Mouse (Mus musculus) forebrain, postnatal 0 days (tissue): ENCODE measurements around the gene Marveld1. TPM values are rescaled to one million over a fixed set of nuclear protein-coding genes. Genes with fewer than 3 reads are reported as not detected.

ENCODE experiments used
- ATAC-seq: fragments of 200-750 bp; cut with Nextera tagmentation; 2 replicates; pipeline ENCODE4 v1.8.0; 2017; ENCODE audit warnings: mild to moderate bottlenecking, moderate library complexity
- DNase-seq: peaks from one replicate; pipeline ENCODE4 v3.0.0-alpha.2; 2015
- H3K27ac ChIP-seq: fragments of 300-500 bp; sonication (generic); 2 replicates; pipeline ENCODE4 v1.5.1; 2014; ENCODE audit warnings: low read depth, mild to moderate bottlenecking, antibody characterized with exemption, low read length, moderate library complexity, mixed read lengths
- H3K27me3 ChIP-seq: fragments of 300-500 bp; sonication (generic); 2 replicates; pipeline ENCODE4 v1.6.1; 2014; ENCODE audit warnings: mild to moderate bottlenecking, low read length, mixed read lengths; ENCODE audit not compliant: insufficient read depth
- H3K36me3 ChIP-seq: fragments of 300-500 bp; sonication (generic); 2 replicates; pipeline ENCODE4 v1.6.1; 2014; ENCODE audit warnings: mild to moderate bottlenecking, moderate library complexity; ENCODE audit not compliant: insufficient read depth
- H3K4me1 ChIP-seq: fragments of 300-500 bp; sonication (generic); 2 replicates; pipeline ENCODE4 v1.6.1; 2014; ENCODE audit warnings: antibody characterized with exemption; ENCODE audit not compliant: insufficient read depth
- H3K4me2 ChIP-seq: fragments of 300-500 bp; sonication (generic); 2 replicates; pipeline ENCODE4 v1.6.1; 2014; ENCODE audit warnings: low read depth, mild to moderate bottlenecking, moderate library complexity
- H3K4me3 ChIP-seq: fragments of 300-500 bp; sonication (generic); 2 replicates; pipeline ENCODE4 v1.5.1; 2014; ENCODE audit warnings: low read depth, low read length, mixed read lengths
- H3K9ac ChIP-seq: fragments of 300-500 bp; sonication (generic); 2 replicates; pipeline ENCODE4 v1.6.1; 2014; ENCODE audit warnings: mild to moderate bottlenecking
- H3K9me3 ChIP-seq: fragments of 300-500 bp; sonication (generic); 2 replicates; pipeline ENCODE4 v1.6.1; 2016; ENCODE audit warnings: low read length
- CTCF ChIP-seq: sonication (generic); IDR thresholded peaks from 2 replicates; pipeline ENCODE4 v1.5.1; 2016; ENCODE audit warnings: antibody characterized with exemption, control low read depth, low read depth
- WGBS: fragments of 180-500 bp; shearing (Covaris S2); extraction: QIAGEN DNeasy Blood & Tissue Kit; methylation state at CpG from one replicate; pipeline ENCODE4 v1.1.7; 2014; 5-methylcytosine and 5-hydroxymethylcytosine counted together
- polyA plus RNA-seq: library from polyadenylated mRNA; unstranded; fragments of >200 nt; fragmentation: Nextera tagmentation; extraction: Ambion mirVana; gene quantifications from 2 replicates; pipeline ENCODE4 v1.2.1, GENCODE M21; 2015
- total RNA-seq: library from RNA; depleted of rRNA; stranded (reverse); fragments of >200 nt; gene quantifications from 2 replicates; pipeline ENCODE4 v1.2.3, GENCODE M21; 2014; rRNA removed

The Marveld1 gene
- total and polyA plus RNA-seq, 2 experiments from 2014 or later: 4.3 to 11.9 TPM

DNA sequence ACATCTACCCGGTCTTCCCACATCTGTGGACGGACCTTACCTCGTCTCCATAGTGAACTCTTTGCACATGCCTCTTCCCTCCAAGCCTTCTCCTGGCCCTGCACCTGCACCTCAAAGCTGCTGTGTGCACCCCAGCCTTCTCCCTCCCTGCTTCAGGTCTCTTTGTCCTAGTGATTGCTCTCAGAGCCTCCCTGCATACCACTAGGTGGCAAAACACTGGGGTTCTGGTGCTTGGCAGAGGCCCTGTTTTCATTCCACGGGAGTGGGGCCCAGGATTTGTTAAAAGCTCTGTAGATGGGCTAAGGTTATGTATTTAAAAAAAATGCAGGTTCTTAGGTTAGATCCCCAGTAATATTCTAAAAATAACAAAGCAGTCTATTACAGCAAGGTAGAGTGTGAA is 49.9 kb downstream of the Marveld1 start:
- peak; percentile 55 for TF ChIP-seq CTCF
- H3K36me3 ChIP-seq: 0 out of 2 replicates have a peak, but pooled peaks cover under 1% of the 10 kb centered on the region
- no peak for ATAC-seq
- no peak overlapping the region for H3K4me3 ChIP-seq
- peaks cover 35% of the 10 kb centered on the region for H3K27me3 ChIP-seq
- H3K4me2 ChIP-seq: no peak overlapping the region
- H3K4me1 ChIP-seq: no peaks in the 10 kb centered on the region
- H3K27ac ChIP-seq: no peak overlapping the region
- H3K9me3 ChIP-seq: no peaks in the 10 kb centered on the region
- WGBS: 73% methylated on average over 4 of the region's 4 CpGs
- DNase-seq: peak; percentile 22
- no peak overlapping the region for H3K9ac ChIP-seq

DNA sequence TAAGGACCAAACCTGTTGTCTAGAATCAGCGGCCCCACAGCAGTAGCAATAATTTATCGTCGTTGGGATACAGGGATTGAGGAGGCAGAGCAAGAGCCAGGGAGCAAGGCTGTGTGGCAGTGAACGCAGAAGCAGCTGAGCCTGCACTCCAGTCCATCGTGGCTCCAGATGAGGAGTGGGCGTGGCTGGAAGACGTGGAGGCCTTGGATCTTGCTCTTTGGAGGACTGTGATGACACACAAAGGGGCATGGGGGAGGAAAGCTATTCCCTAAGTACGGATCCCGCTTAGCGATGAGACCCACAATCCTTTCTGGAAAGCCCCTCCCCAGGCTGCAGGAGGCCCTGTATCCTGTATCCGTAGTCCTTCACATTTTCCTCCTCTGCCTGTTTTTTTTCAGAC is 50.8 kb downstream of the Marveld1 start:
- TF ChIP-seq CTCF: no peak
- peaks cover 44% of the 10 kb centered on the region for H3K27me3 ChIP-seq
- ATAC-seq (no peak), DNase-seq (no peak)
- no peaks in the 10 kb centered on the region for H3K36me3 ChIP-seq
- 38% methylated on average over 11 of the region's 11 CpGs for WGBS
- H3K27ac ChIP-seq: no peak overlapping the region
- no peak overlapping the region for H3K9ac ChIP-seq
- no peak overlapping the region for H3K4me3 ChIP-seq
- no peak overlapping the region for H3K4me2 ChIP-seq
- H3K4me1 ChIP-seq: no peaks in the 10 kb centered on the region
- H3K9me3 ChIP-seq: no peaks in the 10 kb centered on the region

Other genes starting within 250 kb of the Marveld1 start
- 400 and 416 TPM in 2 replicates for gene Pgam1, start 235.5 kb upstream of the Marveld1 start, total RNA-seq
- 501 and 537 TPM in 2 replicates for gene Pgam1, start 235.5 kb upstream of the Marveld1 start, polyA plus RNA-seq
- 29.6 and 33.3 TPM in 2 replicates for gene Exosc1, start 214.0 kb upstream of the Marveld1 start, total RNA-seq
- gene Exosc1, start 214.0 kb upstream of the Marveld1 start, polyA plus RNA-seq: 69.4 and 71.0 TPM in 2 replicates
- gene Zdhhc16, start 213.9 kb upstream of the Marveld1 start, total RNA-seq: 53.3 and 58.6 TPM in 2 replicates
- 96.8 and 97.4 TPM in 2 replicates for gene Zdhhc16, start 213.9 kb upstream of the Marveld1 start, polyA plus RNA-seq
- 42.2 and 66.5 TPM in 2 replicates for gene Mms19, start 166.2 kb upstream of the Marveld1 start, total RNA-seq
- 17.4 and 25.8 TPM in 2 replicates for gene Mms19, start 166.2 kb upstream of the Marveld1 start, polyA plus RNA-seq
- 18.7 and 22.2 TPM in 2 replicates for gene Ubtd1, start 165.6 kb upstream of the Marveld1 start, total RNA-seq
- gene Ubtd1, start 165.6 kb upstream of the Marveld1 start, polyA plus RNA-seq: 12.2 and 13.3 TPM in 2 replicates
- gene Ankrd2, start 111.4 kb upstream of the Marveld1 start, total RNA-seq: 0.69 TPM in 1 of 2 replicates, not detected in the other
- 1.2 and 1.4 TPM in 2 replicates for gene Ankrd2, start 111.4 kb upstream of the Marveld1 start, polyA plus RNA-seq
- gene Hoga1, start 101.8 kb upstream of the Marveld1 start, total RNA-seq: 3.3 and 3.6 TPM in 2 replicates
- gene Hoga1, start 101.8 kb upstream of the Marveld1 start, polyA plus RNA-seq: 2.8 and 3.5 TPM in 2 replicates
- gene 4933411K16Rik, start 95.2 kb upstream of the Marveld1 start, total RNA-seq: 0.15 and 0.24 TPM in 2 replicates
- gene 4933411K16Rik, start 95.2 kb upstream of the Marveld1 start, polyA plus RNA-seq: not detected in 2 replicates
- gene Morn4, start 61.0 kb upstream of the Marveld1 start, total RNA-seq: 55.9 and 57.0 TPM in 2 replicates
- 150 and 167 TPM in 2 replicates for gene Morn4, start 61.0 kb upstream of the Marveld1 start, polyA plus RNA-seq
- 13.7 and 16.3 TPM in 2 replicates for gene Pi4k2a, start 56.9 kb upstream of the Marveld1 start, total RNA-seq
- 29.7 and 34.1 TPM in 2 replicates for gene Pi4k2a, start 56.9 kb upstream of the Marveld1 start, polyA plus RNA-seq
- 9.5 and 17.5 TPM in 2 replicates for gene Avpi1, start 18.3 kb upstream of the Marveld1 start, total RNA-seq
- 14.3 and 15.4 TPM in 2 replicates for gene Avpi1, start 18.3 kb upstream of the Marveld1 start, polyA plus RNA-seq
- gene Zfyve27, start 16.6 kb downstream of the Marveld1 start, total RNA-seq: 70.8 and 94.4 TPM in 2 replicates
- gene Zfyve27, start 16.6 kb downstream of the Marveld1 start, polyA plus RNA-seq: 32.4 and 44.1 TPM in 2 replicates
- gene Sfrp5, start 54.9 kb downstream of the Marveld1 start, total RNA-seq: 1.8 and 3.7 TPM in 2 replicates
- gene Sfrp5, start 54.9 kb downstream of the Marveld1 start, polyA plus RNA-seq: 2.7 and 3.4 TPM in 2 replicates
- gene Golga7b, start 100.2 kb downstream of the Marveld1 start, total RNA-seq: 79.1 and 90.1 TPM in 2 replicates
- 44.7 and 61.4 TPM in 2 replicates for gene Golga7b, start 100.2 kb downstream of the Marveld1 start, polyA plus RNA-seq